Mouse (Mus musculus): ENCODE data around the gene Atp13a5.

DNA sequence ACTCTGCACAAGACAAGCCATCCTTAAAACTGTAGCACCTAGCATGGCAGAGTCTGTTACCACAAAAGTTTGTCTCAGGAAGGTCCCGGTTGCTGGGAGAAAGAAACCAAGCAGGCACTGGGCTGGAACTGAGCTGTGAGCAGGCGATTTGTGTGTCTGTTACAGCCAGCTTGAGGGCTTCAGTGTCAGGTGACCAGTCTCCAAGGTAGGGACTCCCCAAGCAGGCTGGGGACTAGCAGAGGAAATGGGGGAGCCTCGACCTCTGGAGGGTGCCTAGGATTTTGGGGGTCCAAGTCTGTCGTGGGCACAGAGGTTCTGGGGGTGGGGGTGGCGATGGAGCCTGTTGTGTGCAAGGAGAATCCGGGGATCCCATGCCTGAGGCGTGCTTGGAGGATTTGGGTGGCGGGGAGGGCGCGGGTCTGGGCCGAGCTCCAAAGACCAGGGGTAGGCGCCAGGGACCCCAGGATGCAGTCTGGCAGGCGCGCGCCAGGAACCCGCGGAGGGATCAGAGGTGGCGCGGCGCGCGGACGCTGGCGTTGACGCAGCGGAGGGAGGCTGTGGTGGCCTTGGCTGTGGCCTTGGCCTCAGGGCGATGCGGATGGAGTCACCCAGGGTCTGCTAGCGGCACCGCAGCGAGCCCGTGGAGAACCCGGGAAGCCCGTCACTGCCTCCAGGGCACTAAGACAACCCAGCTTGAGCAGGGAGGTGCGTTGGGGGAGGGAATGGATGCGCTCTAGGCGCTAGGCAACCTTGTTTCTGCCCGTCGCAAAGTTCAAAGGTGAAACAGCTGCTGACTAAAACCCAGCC, 168.7 kb downstream of the Atp13a5 start, which contains the start of gene Hrasls:
- TF ChIP-seq CTCF (IDR thresholded peaks at IDR 0.05; ENCODE audit: low read depth) (no peak), EP300 (IDR thresholded peaks at IDR 0.05; ENCODE audit: low read depth) (no peak)
